Mouse (Mus musculus) heart, adult 2 months (tissue): ENCODE data around the gene Efcc1. TPM values are rescaled to one million over a fixed set of nuclear protein-coding genes. Genes with fewer than 3 reads are reported as not detected.

ENCODE experiments used
- DNase-seq, 2 experiments: peaks; one replicate each; pipeline ENCODE4 v3.0.0; 2021
- H3K27ac ChIP-seq: fragments of 200-600 bp; 2 replicates; pipeline ENCODE4 v1.8.1; 2022
- H3K27me3 ChIP-seq: fragments of 200-500 bp; 2 replicates; pipeline ENCODE4 v1.6.1; 2012; ENCODE audit warnings: mild to moderate bottlenecking, low read length, inconsistent platforms, mixed read lengths; ENCODE audit not compliant: control insufficient read depth, insufficient read depth
- H3K36me3 ChIP-seq: fragments of 200-500 bp; 2 replicates; pipeline ENCODE4 v1.6.1; 2012; ENCODE audit warnings: low read length, inconsistent platforms; ENCODE audit not compliant: control insufficient read depth, insufficient read depth
- H3K4me1 ChIP-seq: fragments of 200-500 bp; 2 replicates; pipeline ENCODE4 v1.6.1; 2011; ENCODE audit warnings: low read length; ENCODE audit not compliant: control insufficient read depth, insufficient read depth
- H3K4me3 ChIP-seq: fragments of 200-600 bp; 2 replicates; pipeline ENCODE4 v1.8.1; 2022
- H3K79me2 ChIP-seq: fragments of 200-500 bp; replicated peaks from 2 replicates; pipeline ENCODE4 v1.6.1; 2012; ENCODE audit warnings: mild to moderate bottlenecking, inconsistent platforms, low read length, moderate library complexity, mixed read lengths; ENCODE audit not compliant: control insufficient read depth, insufficient read depth
- H3K9ac ChIP-seq: fragments of 200-500 bp; 2 replicates; pipeline ENCODE4 v1.6.1; 2012; ENCODE audit warnings: low read depth, mild to moderate bottlenecking, control low read depth, inconsistent platforms, low read length, mixed read lengths
- CTCF ChIP-seq: fragments of 200-600 bp; IDR thresholded peaks from 2 replicates; pipeline ENCODE4 v1.8.1; 2022; ENCODE audit warnings: antibody characterized with exemption, mild to moderate bottlenecking, moderate library complexity
- EP300 ChIP-seq: fragments of 200-500 bp; IDR thresholded peaks from 2 replicates; pipeline ENCODE4 v1.6.1; 2011; ENCODE audit warnings: low read depth, low read length, control low read depth; ENCODE audit not compliant: insufficient read depth
- POLR2A ChIP-seq: fragments of 200-500 bp; IDR thresholded peaks from 2 replicates; pipeline ENCODE4 v1.6.1; 2011; ENCODE audit warnings: mild to moderate bottlenecking, low read depth, low read length, control low read depth; ENCODE audit not compliant: insufficient read depth
- WGBS: fragments of 180-500 bp; shearing (Covaris S2); methylation state at CpG from one replicate; pipeline ENCODE4 v1.1.7; 2018; 5-methylcytosine and 5-hydroxymethylcytosine counted together
- intact Hi-C: fragments of 180-260 bp; cut with DNase I; formaldehyde crosslinking; loops from one replicate; pipeline ENCODE4 v1.15.1; 2025
- polyA plus RNA-seq: library from polyadenylated mRNA; depleted of rRNA; stranded (reverse); fragments of >200 nt; gene quantifications from 2 replicates; pipeline ENCODE4 v1.2.3, GENCODE M21; 2012
- total RNA-seq, 2 experiments: library from RNA; stranded (reverse); gene quantifications; 2 replicates each; pipeline ENCODE4 v1.2.3; 2021

Gene Efcc1
- total and polyA plus RNA-seq, 3 experiments: 0.86 to 1.3 (median 1.2) TPM

DNA sequence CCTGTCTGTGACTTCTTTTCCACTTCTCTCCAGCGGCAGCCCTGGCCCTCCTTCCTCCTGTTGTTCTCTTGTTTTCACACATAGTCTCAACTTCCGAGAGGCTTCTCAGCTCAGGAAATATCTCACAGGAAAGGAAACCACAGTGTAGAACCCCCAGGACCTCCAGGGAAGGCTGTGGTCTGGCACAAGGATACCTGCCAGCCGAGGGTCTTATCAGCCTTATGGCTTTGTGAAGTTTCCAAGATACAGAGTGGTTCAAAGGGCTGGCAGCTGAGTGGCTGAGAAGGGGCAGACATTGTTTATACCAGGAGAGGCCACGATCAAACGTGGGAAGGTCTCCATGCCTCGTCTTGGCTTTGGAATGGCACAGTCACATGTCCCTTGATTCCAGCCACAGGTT, 9.2 kb downstream of the Efcc1 start:
- Histone ChIP-seq H3K27me3 (no peaks in the 10 kb centered on the region), H3K27ac (no peak overlapping the region), H3K4me1 (peaks cover 1% of the 10 kb centered on the region; the same call in 1 of the 2 replicates), H3K36me3 (no peaks in the 10 kb centered on the region), H3K79me2 (no peaks in the 10 kb centered on the region), H3K4me3 (no peak overlapping the region), H3K9ac (no peak overlapping the region)
- DNase-seq: no peak
- no peak for TF ChIP-seq EP300
- no peak for TF ChIP-seq CTCF
- no peak for TF ChIP-seq POLR2A
- WGBS: 35% methylated on average over 6 of the region's 6 CpGs
- intact Hi-C loops: no loop called here

DNA sequence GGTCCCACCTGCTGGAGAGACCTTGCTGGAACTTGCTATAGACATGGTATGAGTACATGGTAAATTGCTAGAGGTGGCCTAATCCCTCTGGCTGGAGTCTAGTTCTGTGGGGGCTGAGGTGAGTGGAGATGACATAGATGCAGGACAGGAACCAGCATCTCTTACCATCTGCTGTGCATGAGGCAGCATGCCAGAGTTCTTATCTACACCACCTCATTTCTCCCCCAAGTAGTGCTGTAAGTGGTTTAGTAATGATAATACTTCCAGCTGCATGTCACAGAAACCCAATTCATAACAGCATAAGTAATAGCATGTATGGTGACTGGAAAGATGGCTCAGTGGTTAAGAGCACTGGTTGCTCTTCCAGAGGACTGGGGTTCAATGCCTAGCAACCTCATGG, 9.8 kb downstream of the Efcc1 start:
- no peaks in the 10 kb centered on the region for H3K79me2 ChIP-seq
- no peaks in the 10 kb centered on the region for H3K27me3 ChIP-seq
- peaks cover 2% of the 10 kb centered on the region; the same call in 1 of the 2 replicates for H3K4me1 ChIP-seq
- TF ChIP-seq CTCF (no peak), EP300 (no peak), POLR2A (no peak)
- intact Hi-C loops: no loop called here
- H3K4me3 ChIP-seq: no peak overlapping the region
- no peak for DNase-seq
- no peak overlapping the region for H3K9ac ChIP-seq
- no peak overlapping the region for H3K27ac ChIP-seq
- H3K36me3 ChIP-seq: no peaks in the 10 kb centered on the region

DNA sequence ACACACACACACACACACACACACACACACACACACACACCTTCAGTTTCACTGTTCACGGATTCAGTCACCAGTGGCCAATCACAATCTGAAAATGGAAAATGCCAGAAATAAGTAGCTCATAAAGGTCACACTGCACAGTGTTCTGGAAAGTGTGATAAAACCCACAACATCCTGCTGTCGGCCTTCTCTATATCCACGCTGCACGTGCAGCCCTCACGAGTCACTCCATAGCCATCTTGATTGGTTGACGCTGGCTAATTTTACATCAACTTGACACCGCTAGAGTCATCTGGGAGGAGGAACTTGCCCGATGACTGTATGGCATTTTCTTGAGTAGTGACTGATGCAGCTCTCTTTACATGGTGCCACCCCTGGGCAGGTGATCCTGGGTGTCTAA, 11.3 kb downstream of the Efcc1 start:
- intact Hi-C loops: no loop called here
- H3K4me3 ChIP-seq: no peak overlapping the region
- H3K79me2 ChIP-seq: no peaks in the 10 kb centered on the region
- peaks cover 2% of the 10 kb centered on the region; the same call in 1 of the 2 replicates for H3K4me1 ChIP-seq
- 68% methylated on average over 8 of the region's 8 CpGs for WGBS
- no peak for TF ChIP-seq CTCF
- no peak for TF ChIP-seq POLR2A
- TF ChIP-seq EP300: no peak
- no peaks in the 10 kb centered on the region for H3K36me3 ChIP-seq
- no peak for DNase-seq
- no peak overlapping the region for H3K27ac ChIP-seq
- H3K9ac ChIP-seq: no peak overlapping the region
- H3K27me3 ChIP-seq: no peaks in the 10 kb centered on the region

DNA sequence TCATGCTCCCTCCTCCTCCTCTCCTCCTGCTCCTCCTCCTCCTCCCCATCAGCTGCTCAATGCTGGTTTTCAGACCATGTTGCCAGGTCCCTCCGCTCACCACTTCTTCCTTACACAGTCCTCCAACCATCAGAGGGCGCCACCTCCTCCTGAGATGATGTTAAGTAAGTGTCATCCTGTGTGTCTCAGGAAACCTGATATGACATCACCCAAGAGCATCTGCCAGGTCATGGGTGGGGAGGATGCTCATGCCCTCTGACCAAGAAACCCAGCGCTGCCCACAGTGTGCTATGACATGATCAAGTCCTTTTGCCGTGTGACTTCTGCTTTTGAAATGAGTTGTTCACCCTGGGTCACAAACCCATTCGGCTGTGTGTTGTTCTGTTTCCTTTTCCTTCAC, 12.1 kb downstream of the Efcc1 start:
- WGBS: 73% methylated on average over 5 of the region's 5 CpGs
- Histone ChIP-seq H3K27me3 (no peaks in the 10 kb centered on the region), H3K4me3 (no peak overlapping the region), H3K4me1 (peaks cover 2% of the 10 kb centered on the region; the same call in 1 of the 2 replicates), H3K36me3 (no peaks in the 10 kb centered on the region), H3K9ac (no peak overlapping the region), H3K79me2 (no peaks in the 10 kb centered on the region), H3K27ac (no peak overlapping the region)
- TF ChIP-seq EP300 (no peak), CTCF (peak; percentile 10; the same call in 1 of the 2 replicates)
- intact Hi-C loops: no loop called here
- DNase-seq: peak in 1 of 2 experiments; percentile 24

DNA sequence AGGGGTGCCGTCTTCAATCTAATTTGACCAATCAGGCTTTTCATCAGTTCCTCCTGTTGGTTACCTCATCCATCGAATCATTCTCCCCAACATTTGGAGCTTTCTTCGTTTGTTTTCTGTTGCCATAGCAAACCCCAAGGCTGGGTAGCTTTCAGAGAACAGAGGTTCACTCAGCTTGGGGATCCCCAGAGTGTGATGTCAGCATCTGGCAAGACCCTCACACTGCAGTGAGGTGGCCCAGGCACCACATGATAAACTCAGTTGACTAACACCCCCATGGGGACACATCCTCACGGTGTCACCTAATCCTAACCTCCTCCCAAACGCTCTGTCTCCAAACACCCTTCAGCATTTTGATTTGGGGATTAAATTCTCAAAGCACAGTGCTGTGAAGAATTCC, 12.6 kb downstream of the Efcc1 start:
- 65% methylated on average over 5 of the region's 5 CpGs for WGBS
- H3K27ac ChIP-seq: no peak overlapping the region

DNA sequence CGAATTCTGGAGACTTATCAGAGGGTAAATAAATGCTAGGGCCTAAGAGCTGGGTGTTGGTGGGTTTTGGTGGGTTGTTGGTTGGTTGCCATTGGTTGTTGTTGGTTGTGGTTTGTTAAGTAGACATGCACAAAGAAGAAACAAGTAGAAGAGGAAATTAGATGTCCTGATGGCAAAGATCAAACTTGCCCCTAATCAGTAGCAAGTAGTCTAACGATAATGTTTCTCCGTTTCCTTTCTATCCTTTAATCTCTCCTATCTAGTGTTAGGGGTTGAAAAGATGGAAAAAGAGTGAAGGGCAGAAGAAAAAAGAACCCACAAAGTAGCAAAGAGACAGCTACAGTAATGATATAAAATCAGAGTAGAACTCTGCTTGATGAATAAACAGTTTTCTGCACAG, 14.0 kb downstream of the Efcc1 start:
- no peaks in the 10 kb centered on the region for H3K79me2 ChIP-seq
- no peak overlapping the region; the same call in 1 of the 2 replicates for H3K27ac ChIP-seq
- H3K27me3 ChIP-seq: no peaks in the 10 kb centered on the region
- TF ChIP-seq CTCF: no peak
- TF ChIP-seq POLR2A: no peak
- TF ChIP-seq EP300: no peak
- intact Hi-C loops: no loop called here
- 62% methylated on average over 3 of the region's 3 CpGs for WGBS
- no peak overlapping the region for H3K4me3 ChIP-seq
- H3K36me3 ChIP-seq: no peaks in the 10 kb centered on the region
- no peak for DNase-seq
- H3K9ac ChIP-seq: no peak overlapping the region
- H3K4me1 ChIP-seq: peaks cover 2% of the 10 kb centered on the region; the same call in 1 of the 2 replicates

More for the DNA sequence above, 12.6 kb downstream of the Efcc1 start:
- H3K27me3 ChIP-seq: no peaks in the 10 kb centered on the region
- DNase-seq: peak in 1 of 2 experiments; percentile 55
- no peaks in the 10 kb centered on the region for H3K36me3 ChIP-seq
- no peaks in the 10 kb centered on the region for H3K79me2 ChIP-seq
- no peak overlapping the region for H3K9ac ChIP-seq
- no peak overlapping the region for H3K4me3 ChIP-seq
- H3K4me1 ChIP-seq: peaks cover 2% of the 10 kb centered on the region; the same call in 1 of the 2 replicates
- TF ChIP-seq CTCF (no peak), EP300 (no peak), POLR2A (no peak)
- intact Hi-C loops: no loop called here

DNA sequence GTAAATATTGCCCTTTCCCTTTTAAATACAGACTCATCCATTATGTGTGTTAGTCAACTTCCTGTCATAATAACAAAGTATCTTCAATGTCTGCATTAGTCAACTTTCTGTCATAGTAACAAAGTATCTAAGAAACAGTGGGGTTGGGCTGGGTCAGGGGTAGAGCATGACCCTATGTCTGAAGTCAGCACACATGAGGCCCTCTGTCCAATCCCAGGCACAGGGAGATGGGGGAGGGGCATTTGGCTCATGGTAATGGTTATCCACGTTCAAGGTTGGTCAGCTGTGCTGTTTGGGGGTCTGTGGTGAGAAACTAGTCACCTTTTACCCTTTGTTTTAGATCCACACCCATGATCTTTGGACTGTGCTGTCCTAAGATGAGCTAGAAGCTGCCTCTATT, 14.6 kb downstream of the Efcc1 start:
- Histone ChIP-seq H3K27me3 (no peaks in the 10 kb centered on the region), H3K36me3 (no peaks in the 10 kb centered on the region), H3K27ac (no peak overlapping the region; the same call in 1 of the 2 replicates), H3K4me1 (peaks cover 2% of the 10 kb centered on the region; the same call in 1 of the 2 replicates), H3K9ac (no peak overlapping the region), H3K79me2 (no peaks in the 10 kb centered on the region), H3K4me3 (no peak overlapping the region)
- 21% methylated on average over 1 of the region's 1 CpGs for WGBS
- no peak for DNase-seq
- intact Hi-C loops: no loop called here
- TF ChIP-seq EP300 (no peak), CTCF (no peak)
